Mouse (Mus musculus) liver, embryonic 16.5 days (tissue): ENCODE results near the gene Nfe2l2. TPM values are rescaled to one million over a fixed set of nuclear protein-coding genes. Genes with fewer than 3 reads are reported as not detected.

Experiments
- ATAC-seq: fragments of 200-750 bp; cut with Nextera tagmentation; 2 replicates; pipeline ENCODE4 v1.8.0; 2017; ENCODE audit warnings: low read depth, mild to moderate bottlenecking, moderate number of reproducible peaks, moderate library complexity
- H3K27ac ChIP-seq: fragments of 300-500 bp; sonication (generic); 2 replicates; pipeline ENCODE4 v1.5.1; 2014; ENCODE audit warnings: mild to moderate bottlenecking, low read length
- H3K27me3 ChIP-seq: fragments of 300-500 bp; sonication (generic); 2 replicates; pipeline ENCODE4 v1.6.1; 2014; ENCODE audit warnings: low read depth, low read length, mixed read lengths; ENCODE audit not compliant: control insufficient read depth, insufficient read depth
- H3K36me3 ChIP-seq: fragments of 300-500 bp; sonication (generic); 2 replicates; pipeline ENCODE4 v1.6.1; 2014; ENCODE audit warnings: mild to moderate bottlenecking; ENCODE audit not compliant: control insufficient read depth, insufficient read depth
- H3K4me1 ChIP-seq: fragments of 300-500 bp; sonication (generic); 2 replicates; pipeline ENCODE4 v1.6.1; 2014; ENCODE audit warnings: low read depth, low read length, mixed read lengths; ENCODE audit not compliant: control insufficient read depth
- H3K4me2 ChIP-seq: fragments of 300-500 bp; sonication (generic); 2 replicates; pipeline ENCODE4 v1.6.1; 2014; ENCODE audit warnings: low read depth, low read length, mixed read lengths
- H3K4me3 ChIP-seq: fragments of 300-500 bp; sonication (generic); 2 replicates; pipeline ENCODE4 v1.5.1; 2014; ENCODE audit warnings: low read depth, mild to moderate bottlenecking, low read length
- H3K9ac ChIP-seq: fragments of 300-500 bp; sonication (generic); 2 replicates; pipeline ENCODE4 v1.6.1; 2014; ENCODE audit warnings: low read depth, low read length
- H3K9me3 ChIP-seq: fragments of 300-500 bp; sonication (generic); replicated peaks from 2 replicates; pipeline ENCODE4 v1.6.1; 2016; ENCODE audit warnings: low read length; ENCODE audit not compliant: control insufficient read depth
- WGBS: fragments of 180-500 bp; shearing (Covaris S2); extraction: QIAGEN DNeasy Blood & Tissue Kit; methylation state at CpG from one replicate; pipeline ENCODE4 v1.1.7; 2014; ENCODE audit not compliant: insufficient replicate concordance; 5-methylcytosine and 5-hydroxymethylcytosine counted together
- polyA plus RNA-seq: library from polyadenylated mRNA; unstranded; fragments of >200 nt; fragmentation: Nextera tagmentation; extraction: Ambion mirVana; gene quantifications from 2 replicates; pipeline ENCODE4 v1.2.1, GENCODE M21; 2015

The Nfe2l2 gene
- polyA plus RNA-seq, 1 experiment from 2014 or later: 41.3 TPM

- H3K9ac ChIP-seq: peak overlapping the region; percentile 94
- 35% methylated on average over 2 of the region's 2 CpGs for WGBS
- H3K4me3 ChIP-seq: peak overlapping the region; percentile 86
- H3K4me2 ChIP-seq: peak overlapping the region; percentile 62
- no peaks in the 10 kb centered on the region for H3K27me3 ChIP-seq
- H3K4me1 ChIP-seq: peaks cover 11% of the 10 kb centered on the region
- H3K36me3 ChIP-seq: peaks cover 38% of the 10 kb centered on the region
- ATAC-seq: no peak
- H3K9me3 ChIP-seq: no peaks in the 10 kb centered on the region
- no peak overlapping the region for H3K27ac ChIP-seq
These were observed 43.3 kb downstream of the Nfe2l2 start for GRCm38 (mm10) chr2:75661106-75661505.

GRCm38 (mm10) chr2:75660255-75660948 lies 44.0 kb downstream of the Nfe2l2 start:
- H3K4me1 ChIP-seq: peaks cover 11% of the 10 kb centered on the region
- ATAC-seq: no peak
- H3K4me3 ChIP-seq: peak overlapping the region; percentile 86
- peak overlapping the region; percentile 94 for H3K9ac ChIP-seq
- peak overlapping the region; percentile 95 for H3K27ac ChIP-seq
- no peaks in the 10 kb centered on the region for H3K9me3 ChIP-seq
- H3K27me3 ChIP-seq: no peaks in the 10 kb centered on the region
- H3K36me3 ChIP-seq: peaks cover 38% of the 10 kb centered on the region
- H3K4me2 ChIP-seq: peak overlapping the region; percentile 62
- WGBS: 3% methylated on average over 15 of the region's 15 CpGs

- H3K4me3 ChIP-seq: peak overlapping the region; percentile 86
- peak overlapping the region; percentile 94 for H3K9ac ChIP-seq
- ATAC-seq: peak; percentile 74
- no peaks in the 10 kb centered on the region for H3K9me3 ChIP-seq
- peaks cover 31% of the 10 kb centered on the region for H3K36me3 ChIP-seq
- H3K4me2 ChIP-seq: peak overlapping the region; percentile 62
- H3K4me1 ChIP-seq: peaks cover 11% of the 10 kb centered on the region
- no peaks in the 10 kb centered on the region for H3K27me3 ChIP-seq
- H3K27ac ChIP-seq: peak overlapping the region; percentile 95
- under 1% methylated on average over 44 of the region's 47 CpGs for WGBS
These were observed 44.8 kb downstream of the Nfe2l2 start for GRCm38 (mm10) chr2:75659629-75659960.

- H3K4me1 ChIP-seq: peaks cover 11% of the 10 kb centered on the region
- no peaks in the 10 kb centered on the region for H3K27me3 ChIP-seq
- H3K9me3 ChIP-seq: no peaks in the 10 kb centered on the region
- WGBS: under 1% methylated on average over 87 of the region's 102 CpGs
- peak within 1 kb of the TSS; percentile 86 for H3K4me3 ChIP-seq
- peaks cover 25% of the 10 kb centered on the region for H3K36me3 ChIP-seq
- ATAC-seq: peak; percentile 92
- peak within 1 kb of the TSS; percentile 95 for H3K27ac ChIP-seq
- H3K9ac ChIP-seq: peak within 1 kb of the TSS; percentile 94
- peak within 1 kb of the TSS; percentile 64 for H3K4me2 ChIP-seq
These were observed 45.5 kb downstream of the Nfe2l2 start, which contains the start of gene Hnrnpa3 for GRCm38 (mm10) chr2:75658727-75659628. Gene Hnrnpa3 (plus strand): TSS chr2:75659261.

GRCm38 (mm10) chr2:75657907-75658691 lies 46.3 kb downstream of the Nfe2l2 start:
- Histone ChIP-seq H3K4me3 (peak overlapping the region; percentile 86), H3K36me3 (peaks cover 17% of the 10 kb centered on the region), H3K9me3 (no peaks in the 10 kb centered on the region), H3K27me3 (no peaks in the 10 kb centered on the region), H3K4me1 (peaks cover 13% of the 10 kb centered on the region), H3K9ac (peak overlapping the region; percentile 75), H3K4me2 (peak overlapping the region; percentile 64), H3K27ac (peak overlapping the region; percentile 89)
- WGBS: 6% methylated on average over 18 of the region's 18 CpGs
- no peak for ATAC-seq

GRCm38 (mm10) chr2:75656924-75657323 lies 47.5 kb downstream of the Nfe2l2 start:
- WGBS: 81% methylated on average over 5 of the region's 5 CpGs
- Histone ChIP-seq H3K27me3 (no peaks in the 10 kb centered on the region), H3K4me1 (peaks cover 13% of the 10 kb centered on the region), H3K36me3 (peaks cover 6% of the 10 kb centered on the region), H3K4me2 (no peak overlapping the region), H3K9me3 (no peaks in the 10 kb centered on the region), H3K27ac (no peak overlapping the region), H3K4me3 (no peak overlapping the region), H3K9ac (no peak overlapping the region)
- ATAC-seq: no peak

- no peak for ATAC-seq
- 78% methylated on average over 1 of the region's 1 CpGs for WGBS
- H3K9me3 ChIP-seq: no peaks in the 10 kb centered on the region
- no peaks in the 10 kb centered on the region for H3K36me3 ChIP-seq
- peaks cover 8% of the 10 kb centered on the region for H3K4me1 ChIP-seq
- H3K27me3 ChIP-seq: no peaks in the 10 kb centered on the region
- no peak overlapping the region for H3K9ac ChIP-seq
- H3K27ac ChIP-seq: no peak overlapping the region
- H3K4me2 ChIP-seq: no peak overlapping the region
- H3K4me3 ChIP-seq: no peak overlapping the region
These were observed 49.8 kb downstream of the Nfe2l2 start for GRCm38 (mm10) chr2:75654679-75655078.

GRCm38 (mm10) chr2:75653150-75653549 lies 51.3 kb downstream of the Nfe2l2 start:
- peaks cover 8% of the 10 kb centered on the region for H3K4me1 ChIP-seq

More at GRCm38 (mm10) chr2:75653150-75653549, 51.3 kb downstream of the Nfe2l2 start:
- Histone ChIP-seq H3K27ac (no peak overlapping the region), H3K4me2 (no peak overlapping the region), H3K4me3 (no peak overlapping the region), H3K9ac (no peak overlapping the region), H3K9me3 (no peaks in the 10 kb centered on the region), H3K27me3 (no peaks in the 10 kb centered on the region), H3K36me3 (no peaks in the 10 kb centered on the region)
- ATAC-seq: no peak
